Mouse (Mus musculus) limb, embryonic 14.5 days (tissue): ENCODE measurements at regions not wholly inside any gene's neighbourhood (a gene's known extent, or its start where the extent isn't known, plus 50 kb on each side); places are given as distances from the start of the nearest gene placed in this dataset.

Source experiments
- ATAC-seq: fragments of 200-750 bp; cut with Nextera tagmentation; 2 replicates; pipeline ENCODE4 v1.8.0; 2017; ENCODE audit warnings: low read depth, moderate number of reproducible peaks, moderate TSS enrichment; ENCODE audit not compliant: low FRiP score
- DNase-seq: peaks from one replicate; pipeline ENCODE4 v3.0.0-alpha.2; 2015; ENCODE audit warnings: low spot score
- H3K27ac ChIP-seq: fragments of 300-500 bp; sonication (generic); replicated peaks from 2 replicates; pipeline ENCODE4 v1.5.1; 2014; ENCODE audit warnings: low read depth, mild to moderate bottlenecking, low read length, moderate library complexity, mixed read lengths
- H3K27me3 ChIP-seq: fragments of 300-500 bp; sonication (generic); 2 replicates; pipeline ENCODE4 v1.6.1; 2014; ENCODE audit warnings: low read length, mixed read lengths; ENCODE audit not compliant: control insufficient read depth, insufficient read depth
- H3K36me3 ChIP-seq: fragments of 300-500 bp; sonication (generic); 2 replicates; pipeline ENCODE4 v1.6.1; 2014; ENCODE audit warnings: mild to moderate bottlenecking, low read length, moderate library complexity, mixed read lengths; ENCODE audit not compliant: control insufficient read depth, insufficient read depth
- H3K4me1 ChIP-seq: fragments of 300-500 bp; sonication (generic); 2 replicates; pipeline ENCODE4 v1.6.1; 2014; ENCODE audit warnings: antibody characterized with exemption, low read length, mixed read lengths; ENCODE audit not compliant: control insufficient read depth, insufficient read depth
- H3K4me2 ChIP-seq: fragments of 300-500 bp; sonication (generic); replicated peaks from 2 replicates; pipeline ENCODE4 v1.6.1; 2014; ENCODE audit warnings: low read depth, mild to moderate bottlenecking, low read length, moderate library complexity; ENCODE audit not compliant: severe bottlenecking
- H3K4me3 ChIP-seq: fragments of 300-500 bp; sonication (generic); replicated peaks from 2 replicates; pipeline ENCODE4 v1.5.1; 2014; ENCODE audit warnings: low read length
- H3K9ac ChIP-seq: fragments of 300-500 bp; sonication (generic); 2 replicates; pipeline ENCODE4 v1.6.1; 2014; ENCODE audit warnings: mild to moderate bottlenecking, low read depth, low read length, moderate library complexity; ENCODE audit not compliant: severe bottlenecking
- H3K9me3 ChIP-seq: fragments of 300-500 bp; sonication (generic); 2 replicates; pipeline ENCODE4 v1.6.1; 2016; ENCODE audit warnings: low read length; ENCODE audit not compliant: control insufficient read depth
- POLR2A ChIP-seq: fragments of 200-500 bp; IDR thresholded peaks from 2 replicates; pipeline ENCODE4 v1.8.0; 2012; ENCODE audit warnings: inconsistent platforms, mild to moderate bottlenecking, moderate library complexity, borderline replicate concordance; ENCODE audit not compliant: insufficient read depth, insufficient read length; ENCODE audit errors: extremely low read depth
- WGBS: fragments of 180-500 bp; shearing (Covaris S2); extraction: QIAGEN DNeasy Blood & Tissue Kit; methylation state at CpG from one replicate; pipeline ENCODE4 v1.1.7; 2014; 5-methylcytosine and 5-hydroxymethylcytosine counted together

- 71% methylated on average over 2 of the region's 2 CpGs for WGBS
- no peak for TF ChIP-seq POLR2A
Measured at GRCm38 (mm10) chr14:113669386-113669785, 355.0 kb downstream of the Tpm3-rs7 start.

GRCm38 (mm10) chr14:113710953-113711352 is 396.5 kb downstream of the Tpm3-rs7 start:
- Histone ChIP-seq H3K4me3 (no peak overlapping the region), H3K4me2 (no peak overlapping the region), H3K36me3 (no peaks in the 10 kb centered on the region), H3K4me1 (no peaks in the 10 kb centered on the region), H3K27me3 (no peaks in the 10 kb centered on the region), H3K9ac (no peak overlapping the region), H3K9me3 (no peaks in the 10 kb centered on the region), H3K27ac (no peak overlapping the region)
- WGBS: 68% methylated on average over 2 of the region's 2 CpGs
- no peak for DNase-seq
- no peak for TF ChIP-seq POLR2A
- no peak for ATAC-seq

More at GRCm38 (mm10) chr14:113669386-113669785, 355.0 kb downstream of the Tpm3-rs7 start:
- Histone ChIP-seq H3K4me3 (no peak overlapping the region), H3K36me3 (no peaks in the 10 kb centered on the region), H3K27ac (no peak overlapping the region), H3K27me3 (no peaks in the 10 kb centered on the region), H3K9ac (no peak overlapping the region), H3K4me2 (no peak overlapping the region), H3K4me1 (no peaks in the 10 kb centered on the region), H3K9me3 (no peaks in the 10 kb centered on the region)
- DNase-seq (no peak), ATAC-seq (0 out of 2 replicates have a peak, but pooled peaks have one; percentile 41)
